Mouse (Mus musculus) liver, adult 2 months (tissue): ENCODE results near the gene Rragd.

Source experiments
- CTCF ChIP-seq: fragments of 200-500 bp; IDR thresholded peaks from 2 replicates; pipeline ENCODE4 v1.5.1; 2011; ENCODE audit warnings: low read depth, low read length, control low read depth
- POLR2A ChIP-seq: fragments of 200-500 bp; IDR thresholded peaks from 2 replicates; pipeline ENCODE4 v1.6.1; 2011; ENCODE audit warnings: low read length, control low read depth; ENCODE audit not compliant: insufficient read depth; ENCODE audit errors: extremely low read depth

DNA sequence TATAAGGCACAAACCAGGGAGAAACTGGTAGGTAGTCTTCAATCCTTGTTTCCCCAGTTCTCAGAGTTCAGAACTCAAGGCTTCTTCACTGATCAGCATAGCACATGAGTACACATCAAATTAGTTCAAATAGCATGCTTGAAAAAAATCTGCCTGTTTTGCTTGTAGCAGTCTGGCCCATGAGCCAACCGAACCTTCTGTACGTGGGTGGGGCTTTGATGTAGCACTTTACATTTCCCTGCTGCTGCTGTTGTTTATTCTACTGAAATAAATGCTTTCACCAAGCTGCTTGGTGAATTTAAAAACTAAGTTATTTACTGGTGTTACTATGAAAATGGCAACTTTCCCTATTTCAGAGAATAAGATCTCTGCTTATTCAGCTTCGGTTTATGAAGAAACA is 69.2 kb downstream of the Rragd start:
- TF ChIP-seq POLR2A (no peak), CTCF (no peak)
